Mouse (Mus musculus) heart, embryonic 15.5 days (tissue): ENCODE data around the gene Fam166b. TPM values are rescaled to one million over a fixed set of nuclear protein-coding genes. Genes with fewer than 3 reads are reported as not detected.

ENCODE experiments used
- ATAC-seq: fragments of 200-750 bp; cut with Nextera tagmentation; replicated peaks from 2 replicates; pipeline ENCODE4 v1.8.0; 2017; ENCODE audit warnings: low read depth, moderate TSS enrichment; ENCODE audit not compliant: insufficient number of reproducible peaks, insufficient read depth, low FRiP score
- H3K27ac ChIP-seq: fragments of 300-500 bp; sonication (generic); 2 replicates; pipeline ENCODE4 v1.5.1; 2015; ENCODE audit warnings: mild to moderate bottlenecking, inconsistent platforms
- H3K27me3 ChIP-seq: fragments of 300-500 bp; sonication (generic); 2 replicates; pipeline ENCODE4 v1.6.1; 2015; ENCODE audit warnings: inconsistent platforms
- H3K36me3 ChIP-seq: fragments of 300-500 bp; sonication (generic); 2 replicates; pipeline ENCODE4 v1.6.1; 2015; ENCODE audit warnings: mild to moderate bottlenecking, inconsistent platforms
- H3K4me1 ChIP-seq: fragments of 300-500 bp; sonication (generic); replicated peaks from 2 replicates; pipeline ENCODE4 v1.6.1; 2015; ENCODE audit warnings: inconsistent platforms
- H3K4me2 ChIP-seq: fragments of 300-500 bp; sonication (generic); 2 replicates; pipeline ENCODE4 v1.6.1; 2015; ENCODE audit warnings: inconsistent platforms, mild to moderate bottlenecking, moderate library complexity
- H3K4me3 ChIP-seq: fragments of 300-500 bp; sonication (generic); 2 replicates; pipeline ENCODE4 v1.5.1; 2015; ENCODE audit warnings: mild to moderate bottlenecking, inconsistent platforms
- H3K9ac ChIP-seq: fragments of 300-500 bp; sonication (generic); 2 replicates; pipeline ENCODE4 v1.6.1; 2015; ENCODE audit warnings: mild to moderate bottlenecking, inconsistent platforms
- H3K9me3 ChIP-seq: fragments of 300-500 bp; sonication (generic); replicated peaks from 2 replicates; pipeline ENCODE4 v1.6.1; 2016; ENCODE audit warnings: inconsistent platforms
- WGBS: fragments of 180-500 bp; shearing (Covaris S2); methylation state at CpG from one replicate; pipeline ENCODE4 v1.1.7; 2015; ENCODE audit warnings: mixed read lengths; 5-methylcytosine and 5-hydroxymethylcytosine counted together
- polyA plus RNA-seq: library from polyadenylated mRNA; unstranded; fragments of >200 nt; fragmentation: Nextera tagmentation; extraction: Ambion mirVana; gene quantifications from 2 replicates; pipeline ENCODE4 v1.2.1, GENCODE M21; 2015

Gene Fam166b
- polyA plus RNA-seq, 1 experiment from 2014 or later, result 0.18 TPM

- Histone ChIP-seq H3K9ac (no peak overlapping the region), H3K36me3 (peaks cover 6% of the 10 kb centered on the region; the same call in 1 of the 2 replicates), H3K4me3 (no peak overlapping the region), H3K9me3 (no peaks in the 10 kb centered on the region), H3K27me3 (no peaks in the 10 kb centered on the region), H3K27ac (peak overlapping the region; percentile 66), H3K4me1 (peaks cover 22% of the 10 kb centered on the region), H3K4me2 (no peak overlapping the region)
- 61% methylated on average over 2 of the region's 2 CpGs for WGBS
- ATAC-seq, result no peak
These were observed 39.5 kb downstream of the Fam166b start for GRCm38 (mm10) chr4:43389390-43389789.

GRCm38 (mm10) chr4:43386932-43387331, 42.0 kb downstream of the Fam166b start:
- Histone ChIP-seq H3K36me3 (peaks cover 6% of the 10 kb centered on the region; the same call in 1 of the 2 replicates), H3K9ac (no peak overlapping the region), H3K4me1 (peaks cover 25% of the 10 kb centered on the region), H3K27ac (no peak overlapping the region), H3K4me3 (no peak overlapping the region), H3K4me2 (no peak overlapping the region), H3K27me3 (no peaks in the 10 kb centered on the region), H3K9me3 (no peaks in the 10 kb centered on the region)
- ATAC-seq, result no peak

GRCm38 (mm10) chr4:43384541-43384940, 44.4 kb downstream of the Fam166b start:
- peaks cover 25% of the 10 kb centered on the region for H3K4me1 ChIP-seq
- H3K9me3 ChIP-seq, result no peaks in the 10 kb centered on the region
- H3K27ac ChIP-seq, result no peak overlapping the region
- no peak overlapping the region for H3K9ac ChIP-seq
- peaks cover 6% of the 10 kb centered on the region; the same call in 1 of the 2 replicates for H3K36me3 ChIP-seq
- WGBS, result 88% methylated on average over 3 of the region's 3 CpGs
- no peak overlapping the region for H3K4me3 ChIP-seq
- no peak for ATAC-seq
- H3K27me3 ChIP-seq, result no peaks in the 10 kb centered on the region
- no peak overlapping the region for H3K4me2 ChIP-seq

- 0 out of 2 replicates have a peak overlapping the region, but pooled peaks have one; percentile 4 for H3K27ac ChIP-seq
- peaks cover 6% of the 10 kb centered on the region; the same call in 1 of the 2 replicates for H3K36me3 ChIP-seq
- 81% methylated on average over 5 of the region's 5 CpGs for WGBS
- no peaks in the 10 kb centered on the region for H3K9me3 ChIP-seq
- no peaks in the 10 kb centered on the region for H3K27me3 ChIP-seq
- H3K9ac ChIP-seq, result no peak overlapping the region
- no peak overlapping the region for H3K4me3 ChIP-seq
- peaks cover 21% of the 10 kb centered on the region for H3K4me1 ChIP-seq
- ATAC-seq, result no peak
- no peak overlapping the region for H3K4me2 ChIP-seq
These were observed 44.9 kb downstream of the Fam166b start for GRCm38 (mm10) chr4:43384083-43384460.

GRCm38 (mm10) chr4:43383246-43384082, 45.5 kb downstream of the Fam166b start:
- peak overlapping the region; percentile 93 for H3K4me3 ChIP-seq
- no peak for ATAC-seq

GRCm38 (mm10) chr4:43382155-43383020, 46.5 kb downstream of the Fam166b start:
- Histone ChIP-seq H3K36me3 (0 out of 2 replicates have a peak, but pooled peaks cover 3% of the 10 kb centered on the region), H3K27me3 (no peaks in the 10 kb centered on the region), H3K9me3 (no peaks in the 10 kb centered on the region), H3K27ac (peak overlapping the region; percentile 85), H3K4me2 (peak overlapping the region; percentile 82), H3K4me1 (peaks cover 20% of the 10 kb centered on the region), H3K4me3 (peak overlapping the region; percentile 93), H3K9ac (peak overlapping the region; percentile 93)
- 4% methylated on average over 32 of the region's 33 CpGs for WGBS
- peak; percentile 70 for ATAC-seq

More at GRCm38 (mm10) chr4:43383246-43384082, 45.5 kb downstream of the Fam166b start:
- Histone ChIP-seq H3K36me3 (peaks cover 4% of the 10 kb centered on the region; the same call in 1 of the 2 replicates), H3K27ac (peak overlapping the region; percentile 51; the same call in 1 of the 2 replicates), H3K4me1 (peaks cover 20% of the 10 kb centered on the region), H3K9ac (peak overlapping the region; percentile 35; the same call in 1 of the 2 replicates), H3K9me3 (no peaks in the 10 kb centered on the region), H3K27me3 (no peaks in the 10 kb centered on the region), H3K4me2 (peak overlapping the region; percentile 82)
- WGBS, result 62% methylated on average over 11 of the region's 11 CpGs

- peak within 1 kb of the TSS; percentile 85 for H3K27ac ChIP-seq
These were observed 47.4 kb downstream of the Fam166b start, which contains the start of gene Rusc2 for GRCm38 (mm10) chr4:43381408-43382154. TSS of gene Rusc2 (plus strand) at chr4:43381979.

GRCm38 (mm10) chr4:43380951-43381350, 48.0 kb downstream of the Fam166b start:
- no peaks in the 10 kb centered on the region for H3K27me3 ChIP-seq
- H3K4me1 ChIP-seq, result peaks cover 20% of the 10 kb centered on the region
- peak overlapping the region; percentile 82 for H3K4me2 ChIP-seq
- no peak overlapping the region; the same call in 1 of the 2 replicates for H3K27ac ChIP-seq
- H3K4me3 ChIP-seq, result peak overlapping the region; percentile 93
- peak overlapping the region; percentile 93 for H3K9ac ChIP-seq
- H3K9me3 ChIP-seq, result no peaks in the 10 kb centered on the region
- no peak for ATAC-seq
- 0 out of 2 replicates have a peak, but pooled peaks cover 3% of the 10 kb centered on the region for H3K36me3 ChIP-seq
- 54% methylated on average over 10 of the region's 10 CpGs for WGBS

More at GRCm38 (mm10) chr4:43381408-43382154, 47.4 kb downstream of the Fam166b start, which contains the start of gene Rusc2:
- WGBS, result under 1% methylated on average over 60 of the region's 63 CpGs
- no peaks in the 10 kb centered on the region for H3K27me3 ChIP-seq
- H3K4me2 ChIP-seq, result peak within 1 kb of the TSS; percentile 82
- ATAC-seq, result peak; percentile 95
- no peaks in the 10 kb centered on the region for H3K9me3 ChIP-seq
- H3K36me3 ChIP-seq, result 0 out of 2 replicates have a peak, but pooled peaks cover 3% of the 10 kb centered on the region
- peak within 1 kb of the TSS; percentile 93 for H3K4me3 ChIP-seq
- peak within 1 kb of the TSS; percentile 93 for H3K9ac ChIP-seq
- peaks cover 20% of the 10 kb centered on the region for H3K4me1 ChIP-seq

- no peak for ATAC-seq
- H3K4me1 ChIP-seq, result peaks cover 20% of the 10 kb centered on the region
- no peak overlapping the region for H3K4me3 ChIP-seq
- H3K27ac ChIP-seq, result no peak overlapping the region
- H3K27me3 ChIP-seq, result no peaks in the 10 kb centered on the region
- H3K4me2 ChIP-seq, result no peak overlapping the region
- H3K9ac ChIP-seq, result no peak overlapping the region
- 90% methylated on average over 6 of the region's 6 CpGs for WGBS
- 0 out of 2 replicates have a peak, but pooled peaks cover 1% of the 10 kb centered on the region for H3K36me3 ChIP-seq
- no peaks in the 10 kb centered on the region for H3K9me3 ChIP-seq
These were observed 49.3 kb downstream of the Fam166b start for GRCm38 (mm10) chr4:43379601-43380000.
